Comparison of ENCODE assay signal across 9 mouse cellular contexts in the genomic region with DNA sequence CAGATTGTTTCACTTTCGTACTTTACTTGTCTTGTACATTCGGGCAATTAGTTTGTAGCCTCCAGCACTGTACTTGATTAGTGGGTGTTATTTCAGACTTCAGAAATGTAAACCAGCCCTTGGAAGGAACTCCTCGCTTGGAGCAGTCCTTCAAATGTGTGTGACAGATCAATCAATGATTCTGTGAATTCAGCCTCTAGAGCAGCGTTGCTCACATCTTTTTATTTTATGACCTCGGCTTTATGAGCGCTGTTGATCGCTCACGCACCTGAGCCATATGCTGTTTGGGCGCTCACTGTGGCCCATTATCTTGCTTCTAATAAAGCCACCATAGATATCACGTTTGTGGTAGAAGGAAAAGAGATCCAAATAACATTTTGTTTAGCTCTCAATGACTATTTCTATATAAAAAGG. TPM values are rescaled to one million over a fixed set of nuclear protein-coding genes. Genes with fewer than 3 reads are reported as not detected.
DNase-seq lines count a peak whose midpoint lies in the region; ATAC-seq lines count a peak whose summit lies in the region.
"Had no signal": no experiment of that assay in that cellular context is flagged by ENCODE, and none has a peak within 500 bp of the region (broad histone marks: within the 10 kb centered on the region; RNA-seq: fewer than 3 reads in every experiment).

No protein-coding gene starts in this region.

- no peaks in the 10 kb centered on the region for H3K36me3 ChIP-seq in kidney, embryonic 15.5 days
- no peaks in the 10 kb centered on the region for H3K36me3 ChIP-seq in embryonic facial prominence, embryonic 12.5 days
- H3K36me3 ChIP-seq in intestine, embryonic 15.5 days, result no peaks in the 10 kb centered on the region
- no peaks in the 10 kb centered on the region for H3K36me3 ChIP-seq in midbrain, embryonic 16.5 days (ENCODE audit: control insufficient read depth, insufficient read depth, low read length)
- H3K36me3 ChIP-seq: G1E had no signal

- no peak for DNase-seq in kidney, postnatal 36 days
- DNase-seq in cerebellum, adult 9-11 months, result no peak
- no peak for DNase-seq in right cerebral cortex, postnatal 14 days
- no peak for DNase-seq in gastrocnemius, postnatal 14 days

- WGBS in kidney, embryonic 15.5 days, result 69% methylated on average over 10 of the region's 10 CpGs
- 60% methylated on average over 10 of the region's 10 CpGs for WGBS in embryonic facial prominence, embryonic 12.5 days
- WGBS in intestine, embryonic 15.5 days, result 46% methylated on average over 10 of the region's 10 CpGs
- 63% methylated on average over 10 of the region's 10 CpGs for WGBS in midbrain, embryonic 16.5 days

- peak overlapping the region; percentile 52 for H3K4me3 ChIP-seq in kidney, embryonic 15.5 days (replicated peaks)
- peak overlapping the region; percentile 46 for H3K4me3 ChIP-seq in embryonic facial prominence, embryonic 12.5 days
- H3K4me3 ChIP-seq in intestine, embryonic 15.5 days (replicated peaks), result peak overlapping the region; percentile 56
- H3K4me3 ChIP-seq in midbrain, embryonic 16.5 days (ENCODE audit: low read depth, low read length), result peak overlapping the region; percentile 51; the same call in 1 of the 2 replicates

- H3K27ac ChIP-seq in kidney, embryonic 15.5 days, result no peak overlapping the region
- H3K27ac ChIP-seq in embryonic facial prominence, embryonic 12.5 days, result no peak overlapping the region
- H3K27ac ChIP-seq in intestine, embryonic 15.5 days, result no peak overlapping the region
- H3K27ac ChIP-seq in midbrain, embryonic 16.5 days (ENCODE audit: low read length), result no peak overlapping the region

- intact Hi-C loops in gastrocnemius, postnatal 14 days (cut with DNase I; ENCODE audit: low total_unique reads), result no loop called here

- no peaks in the 10 kb centered on the region; the same call in 1 of the 2 replicates for H3K27me3 ChIP-seq in kidney, embryonic 15.5 days
- H3K27me3 ChIP-seq in embryonic facial prominence, embryonic 12.5 days, result no peaks in the 10 kb centered on the region
- H3K27me3 ChIP-seq in intestine, embryonic 15.5 days (replicated peaks), result no peaks in the 10 kb centered on the region
- no peaks in the 10 kb centered on the region for H3K27me3 ChIP-seq in midbrain, embryonic 16.5 days (ENCODE audit: control insufficient read depth, insufficient read depth, low read depth, low read length)

- peaks cover 12% of the 10 kb centered on the region; the same call in 1 of the 2 replicates for H3K4me1 ChIP-seq in kidney, embryonic 15.5 days
- H3K4me1 ChIP-seq in embryonic facial prominence, embryonic 12.5 days, result 0 out of 2 replicates have a peak, but pooled peaks cover 4% of the 10 kb centered on the region
- H3K4me1 ChIP-seq in intestine, embryonic 15.5 days (replicated peaks), result no peaks in the 10 kb centered on the region
- peaks cover 3% of the 10 kb centered on the region; the same call in 1 of the 2 replicates for H3K4me1 ChIP-seq in midbrain, embryonic 16.5 days (ENCODE audit: control insufficient read depth, insufficient read depth, low read length)

- H3K4me2 ChIP-seq in kidney, embryonic 15.5 days, result peak overlapping the region; percentile 95
- peak overlapping the region; percentile 94 for H3K4me2 ChIP-seq in embryonic facial prominence, embryonic 12.5 days (replicated peaks)
- H3K4me2 ChIP-seq in intestine, embryonic 15.5 days (replicated peaks), result peak overlapping the region; percentile 90
- peak overlapping the region; percentile 93 for H3K4me2 ChIP-seq in midbrain, embryonic 16.5 days (ENCODE audit: low read length)

- 0 out of 2 replicates have a peak overlapping the region, but pooled peaks have one; percentile 8 for H3K9ac ChIP-seq in kidney, embryonic 15.5 days
- H3K9ac ChIP-seq in embryonic facial prominence, embryonic 12.5 days, result no peak overlapping the region
- peak overlapping the region; percentile 48; the same call in 1 of the 2 replicates for H3K9ac ChIP-seq in intestine, embryonic 15.5 days
- no peak overlapping the region for H3K9ac ChIP-seq in midbrain, embryonic 16.5 days (ENCODE audit: low read depth, low read length)

- no peak; the same call in 1 of the 2 replicates for ATAC-seq in kidney, embryonic 15.5 days (replicated peaks; ENCODE audit: low FRiP score)
- ATAC-seq in embryonic facial prominence, embryonic 12.5 days (ENCODE audit: insufficient number of reproducible peaks, insufficient read depth, low FRiP score, low TSS enrichment), result no peak
- ATAC-seq in intestine, embryonic 15.5 days, result peak; percentile 22; the same call in 1 of the 2 replicates
- ATAC-seq in midbrain, embryonic 16.5 days, result no peak

- no peaks in the 10 kb centered on the region for H3K9me3 ChIP-seq in kidney, embryonic 15.5 days (replicated peaks)
- no peaks in the 10 kb centered on the region for H3K9me3 ChIP-seq in embryonic facial prominence, embryonic 12.5 days
- no peaks in the 10 kb centered on the region for H3K9me3 ChIP-seq in intestine, embryonic 15.5 days
- no peaks in the 10 kb centered on the region for H3K9me3 ChIP-seq in midbrain, embryonic 16.5 days (replicated peaks; ENCODE audit: control insufficient read depth, low read length, poor library complexity, severe bottlenecking)
- H3K9me3 ChIP-seq: G1E had no signal

RNA-seq across cellular contexts. Expression of gene Abcb1a, which starts 0.9 kb away (rescaled TPM):
- 0.19 and 0.43 TPM in 2 replicates for polyA plus RNA-seq in kidney, embryonic 15.5 days (2015; fragmentation: Nextera tagmentation; extraction: Ambion mirVana)
- 0.28 and 0.39 TPM in 2 replicates for polyA plus RNA-seq in embryonic facial prominence, embryonic 12.5 days (2016; fragmentation: Nextera tagmentation; extraction: Ambion mirVana)
- 8.7 and 9.4 TPM in 2 replicates for polyA plus RNA-seq in intestine, embryonic 15.5 days (2015; fragmentation: Nextera tagmentation; extraction: Ambion mirVana)
- polyA plus RNA-seq in midbrain, embryonic 16.5 days (2015; fragmentation: Nextera tagmentation; extraction: Ambion mirVana), result 2.1 TPM in 2 replicates
- 1 to 10 TPM; 2.8 to 3.1 TPM for total RNA-seq in gastrocnemius, postnatal 14 days (2021)
- total RNA-seq: G1E had no signal
- polyA plus RNA-seq: G1E had no signal

RNA-seq across cellular contexts. Expression of gene Rundc3b, which starts 38.0 kb away (rescaled TPM):
- 2.7 TPM in 2 replicates for polyA plus RNA-seq in kidney, embryonic 15.5 days (2015; fragmentation: Nextera tagmentation; extraction: Ambion mirVana)
- polyA plus RNA-seq in embryonic facial prominence, embryonic 12.5 days (2016; fragmentation: Nextera tagmentation; extraction: Ambion mirVana), result 7.7 and 8.3 TPM in 2 replicates
- 5.6 and 7.2 TPM in 2 replicates for polyA plus RNA-seq in intestine, embryonic 15.5 days (2015; fragmentation: Nextera tagmentation; extraction: Ambion mirVana)
- 52.9 and 53.8 TPM in 2 replicates for polyA plus RNA-seq in midbrain, embryonic 16.5 days (2015; fragmentation: Nextera tagmentation; extraction: Ambion mirVana)
- under 1 TPM; 0.39 to 0.40 TPM for total RNA-seq in gastrocnemius, postnatal 14 days (2021)

Comparison
In these comparisons a context has a peak if more than half of its experiments do, and no peak if none do; other contexts are left out.
1. H3K9ac ChIP-seq: peak in kidney, embryonic 15.5 days (single experiment) and intestine, embryonic 15.5 days (single experiment); none in embryonic facial prominence, embryonic 12.5 days (single experiment) and midbrain, embryonic 16.5 days (single experiment).
2. Peak in every context shown above with its lines, with median percentiles within 50 percentile points of each other: H3K4me2 ChIP-seq and H3K4me3 ChIP-seq.